Mouse (Mus musculus) erythroblast, adult 5-6 weeks (primary cell): Measurements from ENCODE around the gene Krt24. TPM values are rescaled to one million over a fixed set of nuclear protein-coding genes. Genes with fewer than 3 reads are reported as not detected.

ENCODE experiments used
- ATAC-seq: replicated peaks from 2 replicates; pipeline ENCODE4 v1.8.0; 2016; ENCODE audit warnings: moderate number of reproducible peaks, mild to moderate bottlenecking, moderate TSS enrichment, inconsistent platforms; ENCODE audit not compliant: poor library complexity, low FRiP score, severe bottlenecking
- total RNA-seq, 2 experiments: library from RNA; stranded (forward) in 1 of 2; stranded (reverse) in 1 of 2; fragments of 150-400 nt in 1 of 2; fragments of 200-764, 138-1000 nt in 1 of 2; gene quantifications; 2 replicates each; pipeline versions ENCODE4 v1.2.3 to v1.2.4; 2015 to 2017; ENCODE audit warnings: low replicate concordance in 2 of 2

The Krt24 gene
- total RNA-seq (2015; ENCODE audit: low replicate concordance) (not detected in 2 replicates), total RNA-seq (2017; ENCODE audit: low replicate concordance) (not detected in 2 replicates)

DNA sequence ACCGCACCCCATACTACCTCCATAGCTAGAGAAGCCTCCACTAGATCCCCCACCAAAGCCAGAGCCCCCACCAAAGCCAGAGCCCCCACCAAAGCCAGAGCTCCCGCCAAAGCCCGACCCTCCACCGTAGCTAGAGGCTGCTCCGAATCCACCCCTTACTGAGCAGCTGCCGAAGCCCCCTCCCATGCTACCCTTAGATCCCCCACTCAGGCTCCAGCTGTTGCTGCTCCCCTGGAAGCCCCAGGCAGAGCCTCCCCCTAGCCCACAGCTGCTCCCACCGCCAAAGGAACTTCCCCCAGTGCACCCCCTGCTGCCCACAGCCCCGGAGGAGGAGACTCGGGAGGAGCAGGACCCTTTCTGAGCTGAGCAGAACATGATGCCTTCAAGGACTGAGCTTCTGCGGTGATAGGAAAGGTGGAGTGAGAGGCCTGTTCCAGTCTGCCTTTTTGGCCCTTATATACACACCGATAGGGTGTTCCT lies at the start of gene Krt24:
Krt24 (minus strand) TSS at position 430 of the 480 bp plus-strand sequence.
- ATAC-seq = no peak

DNA sequence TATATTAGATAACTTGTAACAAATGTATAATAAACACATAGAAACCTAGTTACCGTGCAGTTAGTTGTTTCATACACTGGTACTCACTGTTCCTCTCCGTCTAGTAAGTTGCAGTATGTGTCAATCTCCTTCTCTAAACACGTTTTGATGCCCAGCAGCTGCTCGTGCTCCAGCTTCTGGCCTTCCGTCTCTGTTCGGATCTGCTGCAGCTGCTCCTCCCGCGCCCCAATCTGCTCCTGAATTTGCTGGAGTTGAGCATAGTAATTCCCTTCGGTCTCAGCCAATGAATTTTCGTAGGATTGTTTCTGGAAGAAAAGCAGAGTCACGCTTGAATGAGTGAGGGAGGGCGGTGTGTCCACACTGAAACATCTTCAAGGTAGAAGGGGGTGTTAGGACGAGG lies 48.4 kb upstream of the Krt24 start:
- ATAC-seq = no peak

DNA sequence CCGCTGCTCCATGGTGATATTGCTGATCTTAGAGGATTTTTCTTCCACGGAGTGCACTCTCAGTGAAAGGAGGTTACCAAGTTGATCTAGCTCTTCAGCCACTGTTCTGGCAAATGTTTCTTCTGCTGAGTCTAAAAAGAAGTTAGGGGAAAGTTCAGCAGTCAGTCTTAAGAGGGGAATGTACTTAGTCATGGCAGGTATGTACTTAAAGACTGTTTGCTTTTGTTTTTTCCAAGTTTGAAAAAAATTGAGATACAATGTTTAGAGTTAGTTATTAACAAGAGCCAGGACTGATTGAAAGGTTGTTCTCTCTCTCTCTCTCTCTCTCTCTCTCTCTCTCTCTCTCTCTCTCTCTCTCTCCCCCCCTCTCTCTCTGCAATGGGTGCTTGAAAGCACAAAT lies 44.6 kb upstream of the Krt24 start:
- no peak for ATAC-seq

DNA sequence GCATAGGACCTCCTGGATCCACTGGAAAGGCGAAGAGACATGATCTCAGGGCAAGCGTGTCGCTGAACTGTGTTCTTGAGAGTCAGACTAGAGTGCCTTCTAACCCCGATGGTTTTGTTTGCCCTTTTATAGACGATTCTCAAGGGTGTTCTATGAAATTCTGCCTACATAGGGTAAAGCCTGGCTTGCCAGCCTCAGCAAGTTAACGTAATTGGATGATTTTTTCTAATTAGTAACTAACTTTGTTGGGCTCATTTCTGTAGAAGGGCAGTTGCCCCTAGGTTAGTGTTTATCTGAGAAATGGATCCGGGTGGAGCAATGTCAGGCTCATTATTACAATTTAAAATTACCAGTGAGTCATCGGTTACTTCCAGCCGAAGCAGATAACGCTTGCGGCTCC lies 37.8 kb upstream of the Krt24 start, which contains the start of gene Krt25:
Krt25 (minus strand) TSS at position 101 of the 400 bp plus-strand sequence.
- ATAC-seq = no peak

DNA sequence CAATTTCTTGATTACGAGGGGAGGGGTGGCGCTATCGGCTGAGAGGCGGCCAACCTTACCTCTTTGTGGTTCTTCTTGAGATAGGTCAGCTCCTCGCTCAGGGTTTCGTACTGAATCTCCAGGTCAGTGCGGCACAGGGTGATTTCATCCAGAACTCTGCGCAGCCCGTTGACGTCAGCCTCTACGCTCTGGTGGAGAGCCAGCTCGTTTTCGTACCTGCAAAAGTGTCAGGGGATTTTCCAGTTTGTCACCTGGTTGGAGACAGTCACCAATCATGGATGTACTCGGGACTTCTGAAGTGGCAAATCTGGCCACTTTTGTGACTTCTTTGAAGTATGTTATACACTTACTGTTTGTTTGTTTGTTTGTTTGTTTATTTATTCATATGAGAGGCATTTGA lies 36.0 kb upstream of the Krt24 start:
- ATAC-seq = no peak

DNA sequence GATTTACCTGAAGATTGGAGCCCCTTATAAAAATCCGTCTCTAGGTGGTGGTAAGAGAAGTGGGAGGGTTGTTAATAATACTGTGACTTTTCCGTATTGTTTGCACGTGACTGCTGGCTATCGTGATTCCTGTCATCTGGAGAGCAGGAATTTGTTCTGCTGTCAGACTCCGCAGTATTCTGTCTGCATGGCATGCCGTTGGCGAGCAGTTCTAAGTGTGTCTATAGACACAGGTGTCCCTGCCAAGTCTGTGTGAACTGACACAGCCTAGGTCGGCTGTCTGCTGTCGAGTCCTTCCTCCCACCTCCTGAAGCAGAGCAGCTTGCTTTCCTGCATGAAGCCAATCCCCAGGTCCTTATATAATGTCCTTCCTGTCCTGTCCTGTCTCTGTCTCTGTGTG lies 34.1 kb upstream of the Krt24 start:
- ATAC-seq = no peak

DNA sequence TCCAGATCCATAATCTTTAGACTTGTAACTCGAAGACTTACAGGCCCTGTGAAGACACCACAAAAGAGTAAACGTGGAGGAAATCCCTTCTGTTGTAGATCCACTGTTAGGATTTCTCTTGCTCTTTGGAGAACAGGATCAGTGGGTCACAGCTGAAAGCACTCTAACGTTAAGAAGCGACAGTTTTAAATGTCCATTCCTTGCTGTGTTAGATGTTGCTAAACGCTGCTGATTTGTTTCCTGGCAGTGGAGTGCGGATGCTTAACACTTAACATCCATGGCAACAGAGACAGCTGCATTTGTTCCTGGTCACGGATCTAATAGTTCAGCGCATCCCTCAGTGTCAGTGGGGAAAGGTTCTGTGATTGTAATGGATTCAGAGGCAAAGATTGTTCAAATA lies 31.5 kb upstream of the Krt24 start:
- no peak for ATAC-seq

DNA sequence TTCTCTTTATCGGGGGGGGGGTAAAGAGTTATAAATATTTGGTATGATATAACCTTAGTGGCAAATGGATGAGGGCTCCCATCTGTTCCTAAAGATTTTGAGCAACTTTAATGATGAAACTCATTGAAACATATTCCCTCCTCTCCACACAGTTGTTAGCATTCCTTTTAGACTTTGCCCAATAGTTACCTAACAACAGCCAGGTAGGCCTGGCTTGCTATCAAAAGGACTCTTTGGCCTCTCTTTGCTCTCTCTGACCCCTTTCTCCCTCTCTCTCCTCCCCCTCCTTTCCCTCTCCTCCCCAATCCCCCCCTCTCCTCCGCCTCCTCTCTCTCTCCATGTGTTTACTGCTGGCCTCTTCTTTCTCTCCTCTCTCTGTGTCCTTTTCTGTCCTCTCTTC lies 29.5 kb upstream of the Krt24 start:
- no peak for ATAC-seq

DNA sequence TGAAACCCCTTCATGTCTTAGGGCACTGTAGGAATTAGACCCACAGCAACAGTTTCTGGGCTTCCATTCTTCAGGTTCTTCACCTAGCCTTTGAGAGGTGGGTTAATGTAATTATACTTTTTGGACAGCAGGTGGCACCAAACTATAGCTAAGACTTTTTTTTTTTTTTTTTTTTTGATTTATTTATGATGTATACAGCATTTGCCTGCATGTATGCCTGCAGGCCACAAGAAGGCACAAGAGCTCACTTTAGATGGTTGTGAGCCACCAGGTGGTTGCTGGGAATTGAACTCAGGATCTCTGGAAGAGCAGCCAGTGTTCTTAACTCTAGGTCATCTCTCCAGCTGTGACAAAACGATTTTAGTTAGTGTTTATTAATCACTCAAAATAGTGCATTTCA lies 25.8 kb upstream of the Krt24 start:
- 0 out of 2 replicates have a peak, but pooled peaks have one; percentile 51 for ATAC-seq

DNA sequence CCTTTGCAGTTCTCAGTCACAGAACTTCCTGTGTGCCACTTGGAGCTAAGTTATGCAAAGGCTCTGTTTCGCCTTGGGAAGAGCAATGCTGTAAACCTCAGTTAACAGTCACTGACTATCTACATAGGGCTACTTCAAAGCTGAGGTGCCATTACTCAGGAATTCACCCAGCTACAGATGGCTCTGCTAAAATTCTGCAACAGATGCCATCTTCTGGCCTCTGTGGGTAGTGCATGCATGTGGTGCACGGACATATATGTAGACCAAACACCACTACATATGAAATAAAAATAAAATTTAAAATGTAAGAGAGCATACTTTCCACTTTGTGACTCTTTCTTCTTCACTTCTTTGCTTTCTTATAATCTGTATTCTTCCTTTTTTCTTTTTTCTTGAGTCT lies 22.5 kb upstream of the Krt24 start:
- no peak for ATAC-seq

DNA sequence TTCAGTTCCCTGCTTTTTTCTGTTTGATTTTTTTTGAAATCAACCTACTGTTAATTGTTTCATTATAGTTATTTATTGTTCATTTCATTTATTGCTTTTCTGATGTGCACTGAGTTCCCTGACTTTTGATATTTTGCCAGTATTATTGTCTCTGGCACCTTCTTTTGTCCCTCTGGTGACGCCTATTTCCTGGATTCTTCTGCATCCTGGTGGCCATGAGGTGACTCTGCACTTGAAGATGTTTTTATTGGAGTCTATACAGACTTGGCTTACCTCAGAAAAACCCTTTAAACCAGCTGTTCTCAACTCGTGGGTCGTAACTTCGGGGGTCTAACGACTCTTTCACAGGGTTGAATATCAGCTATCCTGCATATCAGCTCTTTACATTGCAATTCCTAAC lies 10.0 kb upstream of the Krt24 start:
- no peak for ATAC-seq

DNA sequence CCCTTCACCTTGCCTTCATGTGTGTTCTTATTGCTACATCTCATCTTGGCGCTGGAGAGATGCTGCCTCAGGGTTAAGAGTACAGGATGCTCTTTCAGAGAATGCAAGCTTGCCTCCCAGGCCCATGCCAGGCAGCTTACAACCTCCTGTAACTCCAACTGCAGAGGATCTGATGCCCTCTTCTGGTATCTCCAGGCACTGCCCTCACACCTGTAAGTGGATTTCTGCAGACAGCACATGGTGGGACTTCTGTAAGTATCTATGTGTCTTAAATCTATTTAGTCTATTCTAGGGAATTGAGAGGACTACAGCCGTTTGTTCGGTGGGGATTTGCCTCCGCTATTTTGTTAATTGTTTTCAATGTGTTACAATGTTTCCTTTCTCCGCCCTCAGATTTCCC lies 7.8 kb upstream of the Krt24 start:
- ATAC-seq = no peak

DNA sequence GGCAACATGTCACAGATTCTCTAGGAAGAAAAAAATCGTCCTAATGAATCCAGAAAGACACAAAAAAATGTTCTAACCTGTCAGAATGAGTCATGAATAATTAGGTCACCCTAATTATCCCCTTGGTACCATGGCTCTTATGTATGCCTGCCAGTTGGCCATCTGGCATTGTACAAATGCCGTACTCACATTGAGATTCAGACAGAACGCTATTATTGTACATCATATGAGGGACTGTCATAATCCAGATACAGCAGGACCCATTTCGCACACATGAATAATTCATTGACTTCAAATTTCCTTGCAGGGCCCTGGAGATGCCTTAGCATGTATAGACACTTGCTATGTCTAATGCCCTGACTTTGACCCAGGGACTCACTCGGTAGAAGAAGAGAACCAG lies 1.1 kb downstream of the Krt24 start:
- ATAC-seq = no peak

DNA sequence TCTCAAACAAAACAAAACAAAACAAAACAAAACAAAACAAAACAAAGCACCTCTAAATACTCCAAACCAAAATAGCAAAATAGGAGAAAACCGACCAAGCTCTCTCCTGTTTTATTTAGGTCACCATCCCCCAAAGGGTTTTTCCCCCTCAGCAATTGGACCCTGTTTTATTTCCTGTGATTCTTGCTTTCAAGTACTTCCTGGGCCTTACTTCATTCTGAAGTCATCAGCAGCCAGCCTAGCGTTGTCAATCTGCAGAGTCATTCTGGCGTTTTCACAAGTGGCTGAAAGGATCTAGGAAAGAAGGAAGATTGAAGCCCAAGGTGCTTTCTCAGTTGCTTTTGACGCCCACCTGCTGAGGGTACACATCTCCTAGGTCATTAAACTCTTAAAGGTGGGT lies 1.7 kb downstream of the Krt24 start:
- no peak for ATAC-seq

DNA sequence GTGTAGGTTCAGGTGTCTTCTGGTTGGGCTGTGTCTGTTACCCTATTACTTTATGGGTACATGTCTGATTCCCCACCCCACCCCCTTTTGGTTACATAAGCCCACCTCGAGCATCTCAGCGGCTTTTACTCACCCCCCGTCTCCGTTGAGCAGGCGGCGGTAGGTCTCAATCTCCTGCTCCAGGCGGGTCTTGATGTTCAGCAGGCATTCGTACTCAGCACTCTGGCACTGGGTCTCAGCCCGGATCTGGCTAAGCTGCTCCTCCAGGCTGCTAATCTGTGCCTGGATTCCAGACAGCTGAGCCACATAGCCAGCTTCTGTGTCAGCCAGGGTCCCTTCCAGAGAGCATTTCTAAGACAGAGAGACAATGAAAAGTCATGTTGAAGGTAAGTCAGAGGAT lies 3.9 kb downstream of the Krt24 start:
- ATAC-seq = no peak

DNA sequence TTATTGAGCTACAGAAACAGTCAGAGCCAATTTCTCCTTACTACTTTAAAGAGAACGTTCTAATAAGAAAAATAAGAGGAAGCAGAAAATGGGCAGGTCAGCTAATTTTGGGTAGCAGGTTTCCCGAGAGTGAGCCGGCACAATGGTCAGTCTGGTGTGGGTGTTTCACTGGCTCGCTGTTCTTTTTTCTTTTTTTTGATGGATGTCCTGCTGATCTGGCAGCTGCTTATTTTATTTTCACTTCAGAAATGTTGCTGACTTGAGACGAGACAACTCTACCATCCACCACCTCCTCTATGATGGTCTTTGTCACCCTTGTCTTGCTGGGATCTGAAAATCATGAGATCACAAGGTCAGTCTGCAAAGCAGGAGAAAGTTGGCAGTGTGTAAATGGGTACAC lies 5.1 kb downstream of the Krt24 start:
- no peak for ATAC-seq

DNA sequence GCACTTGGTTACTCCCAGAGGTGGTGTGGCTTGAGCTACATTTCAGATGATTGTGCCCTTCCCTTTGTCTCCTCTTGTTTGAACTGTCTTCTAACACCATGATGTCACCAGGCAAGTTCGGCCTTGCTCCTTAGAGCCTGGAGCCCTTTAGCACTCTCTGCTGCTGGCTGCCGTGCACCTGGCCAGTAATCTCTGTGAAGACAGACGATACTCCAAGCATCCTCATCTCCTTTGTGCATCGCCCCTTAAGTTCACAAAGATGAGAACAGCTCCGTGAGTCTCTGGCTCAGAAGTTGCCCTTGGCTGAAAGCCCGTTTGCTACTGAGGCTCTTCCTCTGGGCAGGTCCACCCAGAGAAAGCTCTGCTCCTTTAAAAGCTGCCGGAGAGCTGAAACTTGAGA lies 8.3 kb downstream of the Krt24 start:
- no peak for ATAC-seq

DNA sequence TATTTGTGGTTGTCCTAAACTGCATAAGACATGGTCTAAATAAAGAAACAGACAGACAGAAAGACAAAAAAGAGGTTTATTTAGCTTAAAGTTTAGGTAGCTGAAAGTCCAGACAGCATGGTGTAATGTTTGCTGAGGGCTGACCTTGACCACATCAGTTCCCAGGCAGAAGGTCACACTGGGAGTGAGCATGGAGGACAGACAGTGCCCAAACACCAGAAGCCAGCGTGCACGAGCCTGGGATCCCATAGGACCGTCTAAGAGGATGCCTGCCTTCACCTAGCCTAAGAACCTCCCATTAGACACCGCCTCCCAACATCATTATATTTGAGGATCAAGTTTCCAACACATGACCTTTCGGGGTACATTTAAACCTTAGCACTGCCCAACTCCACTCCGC lies 9.4 kb downstream of the Krt24 start:
- no peak for ATAC-seq

DNA sequence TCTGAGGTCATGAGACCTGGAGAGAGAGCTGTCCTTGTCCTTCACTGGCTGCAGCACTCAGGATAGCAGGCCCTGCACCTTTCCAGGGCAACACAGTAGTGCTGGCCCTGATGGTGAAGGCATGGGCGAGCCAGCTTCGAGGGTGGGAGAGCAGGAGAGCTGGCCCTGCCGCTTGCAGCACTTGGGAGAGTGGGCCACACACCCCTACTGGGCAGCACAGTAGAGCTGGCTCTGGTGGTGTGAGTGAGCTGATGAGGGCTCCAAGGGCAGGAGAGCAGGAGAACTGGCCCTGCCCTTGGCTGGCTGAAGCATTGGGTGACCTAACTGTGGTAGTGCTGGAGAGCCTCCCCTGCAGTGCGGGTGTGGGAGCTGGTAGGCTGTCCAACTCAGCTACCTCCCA lies 12.3 kb downstream of the Krt24 start:
- ATAC-seq = no peak

DNA sequence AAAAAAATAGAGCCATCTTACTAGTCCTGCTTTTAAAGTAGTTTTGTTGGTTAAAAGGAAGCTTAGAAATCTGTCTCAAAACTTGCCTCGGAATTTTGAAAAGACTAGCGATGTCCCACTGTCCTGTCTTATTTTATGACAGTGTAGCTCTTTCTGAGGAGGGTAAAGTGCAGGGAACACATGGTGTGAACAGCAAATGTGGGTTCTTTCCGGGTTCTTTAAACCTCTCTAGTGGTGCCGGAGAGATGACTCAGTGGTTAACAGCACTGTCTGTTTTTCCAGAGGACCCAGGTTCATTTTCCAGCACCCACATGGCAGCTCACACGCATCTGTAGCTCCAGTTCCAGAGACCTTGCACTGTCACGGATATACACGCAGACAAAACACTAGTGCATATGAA lies 15.9 kb downstream of the Krt24 start:
- ATAC-seq = no peak

DNA sequence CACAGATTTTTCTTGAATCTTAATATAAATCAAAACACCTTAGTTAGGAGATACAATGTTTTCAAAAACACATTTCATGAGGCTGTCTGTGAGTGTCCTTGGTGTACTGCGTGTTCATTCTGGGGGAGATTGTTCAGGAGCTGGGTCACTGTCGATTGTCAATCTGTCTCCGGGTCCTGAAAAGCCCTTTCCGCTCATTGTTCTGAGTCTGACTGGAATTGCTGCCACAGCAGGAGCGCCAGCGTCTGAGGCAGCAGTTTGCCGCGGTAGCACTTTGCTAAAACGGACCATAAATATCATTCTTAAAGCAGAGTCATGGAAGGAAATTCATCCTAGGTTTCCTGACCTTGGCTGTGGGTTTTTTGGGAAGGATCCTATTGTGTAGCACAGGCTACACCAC lies 19.3 kb downstream of the Krt24 start:
- no peak for ATAC-seq

DNA sequence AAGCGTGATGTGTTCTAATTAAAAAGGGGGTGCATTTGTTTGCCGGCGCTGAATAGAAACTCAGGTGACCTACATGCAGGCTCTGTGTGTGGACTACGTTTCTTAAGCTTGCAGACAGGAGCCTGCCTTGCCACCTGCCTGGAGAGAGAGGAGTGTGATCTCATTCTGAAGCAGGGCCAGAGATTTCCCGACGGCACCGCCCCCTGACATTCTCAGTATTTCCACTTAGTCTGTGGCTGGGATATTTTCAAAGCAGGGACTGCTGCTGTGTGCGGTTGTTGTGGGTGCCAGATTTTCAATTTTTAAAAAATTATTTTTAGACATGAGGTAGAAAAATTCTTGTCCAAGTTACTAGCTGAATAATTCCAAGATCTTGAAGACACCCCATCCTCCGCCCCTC lies 19.8 kb downstream of the Krt24 start:
- ATAC-seq = no peak

DNA sequence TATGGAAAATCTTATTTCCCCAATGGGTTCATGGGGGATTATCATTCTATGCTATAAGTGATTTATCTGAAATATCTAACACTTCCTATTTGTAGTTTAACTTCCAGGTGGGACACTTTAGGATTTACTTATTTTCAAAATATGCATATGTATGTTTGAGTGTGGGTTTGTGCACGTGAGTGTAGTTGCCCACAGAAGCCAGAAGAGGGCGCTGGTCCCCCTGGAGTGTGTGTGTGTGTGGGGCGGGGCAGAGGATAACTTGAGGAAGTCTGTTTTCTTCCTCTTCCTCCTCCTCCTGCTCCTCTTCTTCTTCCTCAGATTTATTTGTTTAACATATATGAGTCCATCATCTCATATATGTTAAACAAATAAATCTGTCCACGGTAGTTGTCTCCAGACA lies 28.8 kb downstream of the Krt24 start:
- no peak for ATAC-seq
